Mouse (Mus musculus) liver, embryonic 14.5 days (tissue): ENCODE measurements around the gene Imp3.

Experiments
- CTCF ChIP-seq: IDR thresholded peaks from 2 replicates; pipeline ENCODE4 v1.5.1; 2016; ENCODE audit warnings: antibody characterized with exemption, low read depth, control low read depth
- EP300 ChIP-seq: IDR thresholded peaks from 2 replicates; pipeline ENCODE4 v1.6.1; 2016; ENCODE audit warnings: antibody characterized with exemption, low read depth

- TF ChIP-seq EP300, result no peak
- TF ChIP-seq CTCF, result peak; percentile 72
Measured at GRCm38 (mm10) chr9:56928041-56928811, 9.0 kb upstream of the Imp3 start, which contains the start of gene Snx33.
